Mouse (Mus musculus) myocyte (in vitro differentiated cells): ENCODE data around the gene Camk1d. TPM values are rescaled to one million over a fixed set of nuclear protein-coding genes. Genes with fewer than 3 reads are reported as not detected.

ENCODE experiments used
- H3K27me3 ChIP-seq: one replicate; pipeline ENCODE4 v1.6.1; 2011; ENCODE audit not compliant: control insufficient read depth, insufficient read depth, insufficient read length
- H3K36me3 ChIP-seq: one replicate; pipeline ENCODE4 v1.6.1; 2011; ENCODE audit not compliant: control insufficient read depth, insufficient read depth
- H3K4me2 ChIP-seq: one replicate; pipeline ENCODE4 v1.6.1; 2011; ENCODE audit warnings: low read depth, control low read depth
- H3K4me3 ChIP-seq: one replicate; pipeline ENCODE4 v1.5.1; 2011; ENCODE audit warnings: mild to moderate bottlenecking, control low read depth, moderate library complexity
- H3K79me2 ChIP-seq: one replicate; pipeline ENCODE4 v1.6.1; 2011; ENCODE audit not compliant: control insufficient read depth, insufficient read depth
- H3ac ChIP-seq: one replicate; pipeline ENCODE4 v1.6.1; 2011; ENCODE audit not compliant: control insufficient read depth, insufficient read length
- CEBPB ChIP-seq: IDR thresholded peaks from 2 replicates; pipeline ENCODE4 v1.6.1; 2011; ENCODE audit warnings: mild to moderate bottlenecking, moderate library complexity; ENCODE audit not compliant: poor library complexity, insufficient read depth, severe bottlenecking
- E2F4 ChIP-seq: IDR thresholded peaks from one replicate; pipeline ENCODE4 v1.6.1; 2011; ENCODE audit warnings: mild to moderate bottlenecking, control low read depth, moderate library complexity; ENCODE audit not compliant: insufficient read depth
- MAX ChIP-seq: IDR thresholded peaks from one replicate; pipeline ENCODE4 v1.6.1; 2011; ENCODE audit warnings: low read depth, mild to moderate bottlenecking, control low read depth
- MYOD1 ChIP-seq, 3 experiments: IDR thresholded peaks; one replicate each; pipeline ENCODE4 v1.6.1; 2011; ENCODE audit warnings: control low read depth in 2 of 3, low read depth in 2 of 3, mild to moderate bottlenecking in 2 of 3, moderate library complexity in 1 of 3; ENCODE audit not compliant: insufficient read length in 2 of 3, control insufficient read depth in 1 of 3
- MYOG ChIP-seq, 3 experiments: IDR thresholded peaks; one replicate each; pipeline ENCODE4 v1.6.1; 2011; ENCODE audit warnings: control low read depth in 2 of 3, low read depth in 2 of 3, mild to moderate bottlenecking in 2 of 3; ENCODE audit not compliant: insufficient read length in 2 of 3, control insufficient read depth in 1 of 3, insufficient read depth in 1 of 3
- POLR2A ChIP-seq: IDR thresholded peaks from one replicate; pipeline ENCODE4 v1.6.1; 2011; ENCODE audit warnings: low read depth, mild to moderate bottlenecking, control low read depth, moderate library complexity; ENCODE audit not compliant: insufficient read length
- POLR2AphosphoS2 ChIP-seq: IDR thresholded peaks from one replicate; pipeline ENCODE4 v1.6.1; 2011; ENCODE audit warnings: low read depth, control low read depth; ENCODE audit not compliant: insufficient read length
- REST ChIP-seq: IDR thresholded peaks from one replicate; pipeline ENCODE4 v1.6.1; 2011; ENCODE audit warnings: mild to moderate bottlenecking, control low read depth, moderate library complexity; ENCODE audit not compliant: insufficient read depth, insufficient read length
- SRF ChIP-seq: IDR thresholded peaks from one replicate; pipeline ENCODE4 v1.6.1; 2011; ENCODE audit warnings: low read depth; ENCODE audit not compliant: control insufficient read depth, insufficient read length
- TCF12 ChIP-seq: IDR thresholded peaks from one replicate; pipeline ENCODE4 v1.6.1; 2011; ENCODE audit warnings: mild to moderate bottlenecking, control low read depth; ENCODE audit not compliant: poor library complexity, insufficient read depth, severe bottlenecking
- TCF3 ChIP-seq: IDR thresholded peaks from one replicate; pipeline ENCODE4 v1.6.1; 2011; ENCODE audit warnings: low read depth, control low read depth; ENCODE audit not compliant: insufficient read length
- USF1 ChIP-seq: IDR thresholded peaks from one replicate; pipeline ENCODE4 v1.6.1; 2011; ENCODE audit warnings: low read depth, mild to moderate bottlenecking, control low read depth, moderate library complexity
- polyA plus RNA-seq: library from polyadenylated mRNA; unstranded; fragments of >200 nt; fragmentation: generic; extraction: Trizol; gene quantifications from one replicate; pipeline ENCODE4 v1.2.1, GENCODE M21; 2012; ENCODE audit warnings: missing spikeins

Camk1d gene
- polyA plus RNA-seq, 1 experiment, result 1.1 TPM

- no peaks in the 10 kb centered on the region for H3K79me2 ChIP-seq
- no peaks in the 10 kb centered on the region for H3K27me3 ChIP-seq
- H3K4me3 ChIP-seq, result no peak overlapping the region
- TF ChIP-seq SRF (no peak), TCF12 (no peak)
- H3ac ChIP-seq, result no peak overlapping the region
- no peaks in the 10 kb centered on the region for H3K36me3 ChIP-seq
- H3K4me2 ChIP-seq, result no peak overlapping the region
These were observed 409.2 kb downstream of the Camk1d start for GRCm38 (mm10) chr2:5305156-5305555.

DNA sequence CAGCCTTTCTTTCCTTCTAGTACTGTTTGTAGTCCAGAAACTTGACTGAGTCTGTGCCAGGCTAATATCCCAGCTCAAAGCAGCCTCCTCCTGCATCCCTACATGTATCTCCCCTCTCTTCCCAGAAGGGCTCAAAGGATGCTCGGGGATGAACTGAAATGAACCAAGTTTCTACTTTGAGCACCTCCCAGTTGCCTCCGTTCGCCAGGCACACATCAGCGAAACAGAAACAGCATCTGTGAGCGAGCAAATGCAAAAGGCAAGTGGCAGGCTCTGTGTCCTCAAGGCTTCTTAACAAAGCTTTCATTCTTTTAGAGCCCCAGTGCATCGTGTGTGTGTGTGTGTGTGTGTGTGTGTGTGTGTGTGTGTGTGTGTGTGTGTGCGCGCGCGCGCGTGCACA is 409.9 kb downstream of the Camk1d start:
- Histone ChIP-seq H3K36me3 (no peaks in the 10 kb centered on the region), H3K4me3 (no peak overlapping the region), H3K27me3 (no peaks in the 10 kb centered on the region), H3K4me2 (no peak overlapping the region), H3K79me2 (no peaks in the 10 kb centered on the region), H3ac (no peak overlapping the region)
- no peak for TF ChIP-seq CEBPB

GRCm38 (mm10) chr2:5301286-5301685 is 413.0 kb downstream of the Camk1d start:
- Histone ChIP-seq H3ac (no peak overlapping the region), H3K4me2 (no peak overlapping the region), H3K79me2 (no peaks in the 10 kb centered on the region), H3K27me3 (no peaks in the 10 kb centered on the region), H3K4me3 (no peak overlapping the region), H3K36me3 (no peaks in the 10 kb centered on the region)
- TF ChIP-seq TCF3 (no peak), REST (no peak), MYOG (IDR thresholded peaks at IDR 0.05; ENCODE audit: control insufficient read depth in 1 of 3, insufficient read depth in 1 of 3, insufficient read length in 2 of 3, low read depth in 2 of 3) (no peak), POLR2AphosphoS2 (no peak), USF1 (no peak), TCF12 (no peak), CEBPB (no peak), MYOD1 (IDR thresholded peaks at IDR 0.05; ENCODE audit: control insufficient read depth in 1 of 3, insufficient read length in 2 of 3, low read depth in 2 of 3) (no peak), MAX (no peak), POLR2A (no peak), SRF (no peak), E2F4 (no peak)

DNA sequence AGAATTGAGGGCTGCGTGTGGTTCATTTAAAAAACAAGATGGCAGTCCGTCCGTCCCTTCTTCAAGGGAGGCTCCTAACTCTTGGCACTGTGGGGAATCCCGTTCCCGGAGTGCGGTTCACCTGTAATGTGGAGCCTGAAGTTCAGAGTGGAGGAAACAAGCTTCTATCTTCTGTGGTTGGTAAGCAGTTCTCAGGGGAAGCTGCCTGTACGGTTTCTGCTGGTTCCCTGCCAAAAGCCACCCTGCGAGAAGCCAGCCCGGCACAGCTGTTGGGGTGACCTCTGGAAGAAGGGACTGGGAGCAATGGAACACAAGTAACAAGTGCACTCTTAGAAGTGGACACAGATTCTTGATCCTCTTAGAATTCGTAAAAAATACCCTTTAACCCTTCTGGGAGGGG is 416.2 kb downstream of the Camk1d start:
- Histone ChIP-seq H3K4me3 (no peak overlapping the region), H3K79me2 (no peaks in the 10 kb centered on the region), H3ac (no peak overlapping the region), H3K4me2 (no peak overlapping the region), H3K27me3 (no peaks in the 10 kb centered on the region), H3K36me3 (no peaks in the 10 kb centered on the region)
- TF ChIP-seq TCF3 (no peak), MYOG (IDR thresholded peaks at IDR 0.05; ENCODE audit: control insufficient read depth in 1 of 3, insufficient read depth in 1 of 3, insufficient read length in 2 of 3, low read depth in 2 of 3) (peak in 1 of 3 experiments; percentile 49), MYOD1 (IDR thresholded peaks at IDR 0.05; ENCODE audit: control insufficient read depth in 1 of 3, insufficient read length in 2 of 3, low read depth in 2 of 3) (peak in 2 of 3 experiments; percentile 2 to 5)

- TF ChIP-seq SRF (no peak), TCF3 (no peak), TCF12 (no peak), USF1 (no peak), REST (no peak)
- Histone ChIP-seq H3K4me3 (no peak overlapping the region), H3K79me2 (no peaks in the 10 kb centered on the region), H3K27me3 (no peaks in the 10 kb centered on the region), H3K4me2 (no peak overlapping the region), H3ac (no peak overlapping the region), H3K36me3 (no peaks in the 10 kb centered on the region)
These were observed 417.4 kb downstream of the Camk1d start for GRCm38 (mm10) chr2:5296749-5297545.

GRCm38 (mm10) chr2:5295098-5295497 is 419.2 kb downstream of the Camk1d start:
- Histone ChIP-seq H3K36me3 (no peaks in the 10 kb centered on the region), H3K79me2 (no peaks in the 10 kb centered on the region), H3ac (no peak overlapping the region), H3K4me3 (no peak overlapping the region), H3K27me3 (no peaks in the 10 kb centered on the region), H3K4me2 (no peak overlapping the region)
- TF ChIP-seq MYOD1 (IDR thresholded peaks at IDR 0.05; ENCODE audit: control insufficient read depth in 1 of 3, insufficient read length in 2 of 3, low read depth in 2 of 3), result no peak
- TF ChIP-seq REST, result no peak
- TF ChIP-seq POLR2A, result no peak
